Mouse (Mus musculus) thymus, postnatal 36 days (tissue): ENCODE data around the gene Cyp4a12a.
"Not testable (repeated sequence)": the region's sequence is repeated elsewhere in the genome, so short reads cannot be mapped to it uniquely, and the experiment has no call there.

Experiments
- DNase-seq, 2 experiments: peaks; one replicate each; pipeline ENCODE4 v3.0.0; 2022; ENCODE audit warnings: mixed read lengths in 2 of 2

Cyp4a12a gene

GRCm38 (mm10) chr4:115298746-115299145 lies at the start of gene Cyp4a12a:
Gene Cyp4a12a, plus strand, starts transcription at chr4:115299046.
- DNase-seq: not testable (repeated sequence)

GRCm38 (mm10) chr4:115264687-115265569 lies 33.9 kb upstream of the Cyp4a12a start:
- DNase-seq: not testable (repeated sequence)

- not testable (repeated sequence) for DNase-seq
Measured at GRCm38 (mm10) chr4:115278215-115278982, 20.4 kb upstream of the Cyp4a12a start.

GRCm38 (mm10) chr4:115280342-115280741 lies 18.5 kb upstream of the Cyp4a12a start:
- no peak for DNase-seq

- DNase-seq: not testable (repeated sequence)
Measured at GRCm38 (mm10) chr4:115280779-115281178, 18.1 kb upstream of the Cyp4a12a start.

GRCm38 (mm10) chr4:115281231-115281767 lies 17.5 kb upstream of the Cyp4a12a start:
- not testable (repeated sequence) for DNase-seq

GRCm38 (mm10) chr4:115325722-115326121 lies 26.9 kb downstream of the Cyp4a12a start:
- not testable (repeated sequence) for DNase-seq

GRCm38 (mm10) chr4:115365624-115366023 lies 66.8 kb downstream of the Cyp4a12a start:
- not testable (repeated sequence) for DNase-seq

GRCm38 (mm10) chr4:115368067-115368466 lies 69.2 kb downstream of the Cyp4a12a start:
- DNase-seq: not testable (repeated sequence)
